Mouse (Mus musculus) CH12F3 (cell line): ENCODE results near the gene Depdc5.
"Not testable (repeated sequence)": the region's sequence is repeated elsewhere in the genome, so short reads cannot be mapped to it uniquely, and the experiment has no call there.

ENCODE experiments used
- in situ Hi-C: fragments of 300-500 bp; cut with MboI; formaldehyde crosslinking; loops from 2 replicates; pipeline ENCODE4 v1.14.3; 2020; ENCODE audit warnings: low sequenced_read_pairs

Depdc5 gene

GRCm38 (mm10) chr5:33030425-33031175 lies 167.1 kb downstream of the Depdc5 start:
- in situ Hi-C loops, result loop anchor here (10.0 kb wide), 1 partner anchor 114 kb away; no protein-coding TSS in a partner anchor

GRCm38 (mm10) chr5:33032036-33032773 lies 168.7 kb downstream of the Depdc5 start:
- in situ Hi-C loops, result loop anchor here (10.0 kb wide), 1 partner anchor 113 kb away; no protein-coding TSS in a partner anchor

GRCm38 (mm10) chr5:33033121-33033520 lies 169.6 kb downstream of the Depdc5 start:
- in situ Hi-C loops, result loop anchor here (10.0 kb wide), 1 partner anchor 112 kb away; no protein-coding TSS in a partner anchor

- in situ Hi-C loops, result loop anchor here (10.0 kb wide), 1 partner anchor 111 kb away; no protein-coding TSS in a partner anchor
Measured at GRCm38 (mm10) chr5:33033633-33034032, 170.1 kb downstream of the Depdc5 start.

GRCm38 (mm10) chr5:33034100-33034499 lies 170.6 kb downstream of the Depdc5 start:
- in situ Hi-C loops, result loop anchor here (10.0 kb wide), 1 partner anchor 111 kb away; no protein-coding TSS in a partner anchor

- in situ Hi-C loops, result loop anchor here (10.0 kb wide), 1 partner anchor 110 kb away; no protein-coding TSS in a partner anchor
Measured at GRCm38 (mm10) chr5:33034916-33035315, 171.4 kb downstream of the Depdc5 start.

GRCm38 (mm10) chr5:33038656-33039509 lies 175.4 kb downstream of the Depdc5 start:
- in situ Hi-C loops, result loop anchor here (10.0 kb wide), 1 partner anchor 106 kb away; no protein-coding TSS in a partner anchor

GRCm38 (mm10) chr5:33039510-33039911 lies 176.0 kb downstream of the Depdc5 start:
- in situ Hi-C loops, result loop anchor here (10.0 kb wide), 1 partner anchor 105 kb away; no protein-coding TSS in a partner anchor

- in situ Hi-C loops, result not testable (repeated sequence)
Measured at GRCm38 (mm10) chr5:33040735-33041134, 177.2 kb downstream of the Depdc5 start.

GRCm38 (mm10) chr5:33043397-33043796 lies 179.9 kb downstream of the Depdc5 start:
- in situ Hi-C loops, result no loop called here
